Mouse (Mus musculus) limb, embryonic 15.5 days (tissue): Measurements from ENCODE around the gene 1700074P13Rik. TPM values are rescaled to one million over a fixed set of nuclear protein-coding genes. Genes with fewer than 3 reads are reported as not detected.
"Not testable (repeated sequence)": the region's sequence is repeated elsewhere in the genome, so short reads cannot be mapped to it uniquely, and the experiment has no call there.

Source experiments
- ATAC-seq: fragments of 200-750 bp; cut with Nextera tagmentation; 2 replicates; pipeline ENCODE4 v1.8.0; 2017; ENCODE audit warnings: low read depth, moderate TSS enrichment; ENCODE audit not compliant: insufficient number of reproducible peaks, low FRiP score, low TSS enrichment
- H3K27ac ChIP-seq: fragments of 300-500 bp; sonication (generic); 2 replicates; pipeline ENCODE4 v1.5.1; 2015; ENCODE audit warnings: moderate library complexity, mild to moderate bottlenecking, inconsistent platforms
- H3K27me3 ChIP-seq: fragments of 300-500 bp; sonication (generic); 2 replicates; pipeline ENCODE4 v1.6.1; 2015; ENCODE audit warnings: inconsistent platforms
- H3K36me3 ChIP-seq: fragments of 300-500 bp; sonication (generic); 2 replicates; pipeline ENCODE4 v1.6.1; 2015; ENCODE audit warnings: inconsistent platforms
- H3K4me1 ChIP-seq: fragments of 300-500 bp; sonication (generic); 2 replicates; pipeline ENCODE4 v1.6.1; 2015; ENCODE audit warnings: inconsistent platforms
- H3K4me2 ChIP-seq: fragments of 300-500 bp; sonication (generic); 2 replicates; pipeline ENCODE4 v1.6.1; 2015; ENCODE audit warnings: mild to moderate bottlenecking, inconsistent platforms
- H3K4me3 ChIP-seq: fragments of 300-500 bp; sonication (generic); 2 replicates; pipeline ENCODE4 v1.5.1; 2015; ENCODE audit warnings: mild to moderate bottlenecking, inconsistent platforms
- H3K9ac ChIP-seq: fragments of 300-500 bp; sonication (generic); 2 replicates; pipeline ENCODE4 v1.6.1; 2015; ENCODE audit warnings: inconsistent platforms
- H3K9me3 ChIP-seq: fragments of 300-500 bp; sonication (generic); 2 replicates; pipeline ENCODE4 v1.6.1; 2016; ENCODE audit warnings: inconsistent platforms
- WGBS: fragments of 180-500 bp; shearing (Covaris S2); methylation state at CpG from one replicate; pipeline ENCODE4 v1.1.7; 2015; 5-methylcytosine and 5-hydroxymethylcytosine counted together
- polyA plus RNA-seq: library from polyadenylated mRNA; unstranded; fragments of >200 nt; fragmentation: Nextera tagmentation; extraction: Ambion mirVana; gene quantifications from 2 replicates; pipeline ENCODE4 v1.2.1, GENCODE M21; 2015

1700074P13Rik gene
- not detected in 2 replicates for polyA plus RNA-seq

DNA sequence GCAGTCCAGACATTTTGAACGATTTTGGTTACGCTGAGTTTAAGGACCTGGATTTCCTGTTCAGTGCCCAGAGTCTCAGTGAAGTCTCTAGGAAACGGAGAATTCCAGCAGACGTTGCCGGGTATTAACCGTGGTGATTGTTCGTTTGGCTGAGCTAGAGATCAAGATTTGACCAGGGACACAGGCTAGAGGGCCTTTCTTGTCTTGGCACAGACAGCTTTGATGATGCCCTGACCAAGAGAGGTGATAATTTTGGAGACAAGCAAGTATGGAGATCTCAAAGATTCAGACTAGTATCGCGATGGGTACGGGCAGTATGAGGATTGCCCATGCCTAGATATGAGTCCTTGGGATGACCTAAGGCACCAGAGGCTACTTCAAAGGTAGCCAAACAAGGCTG, at the start of gene 1700074P13Rik:
Gene 1700074P13Rik (minus strand): TSS at position 101 of the 400 bp plus-strand sequence.
- H3K4me2 ChIP-seq: no peak within 1 kb of the TSS
- H3K9me3 ChIP-seq: no peaks in the 10 kb centered on the region
- H3K27me3 ChIP-seq: no peaks in the 10 kb centered on the region
- 89% methylated on average over 10 of the region's 10 CpGs for WGBS
- no peaks in the 10 kb centered on the region for H3K36me3 ChIP-seq
- no peak within 1 kb of the TSS for H3K4me3 ChIP-seq
- no peaks in the 10 kb centered on the region for H3K4me1 ChIP-seq
- no peak for ATAC-seq
- no peak within 1 kb of the TSS for H3K27ac ChIP-seq
- H3K9ac ChIP-seq: no peak within 1 kb of the TSS

DNA sequence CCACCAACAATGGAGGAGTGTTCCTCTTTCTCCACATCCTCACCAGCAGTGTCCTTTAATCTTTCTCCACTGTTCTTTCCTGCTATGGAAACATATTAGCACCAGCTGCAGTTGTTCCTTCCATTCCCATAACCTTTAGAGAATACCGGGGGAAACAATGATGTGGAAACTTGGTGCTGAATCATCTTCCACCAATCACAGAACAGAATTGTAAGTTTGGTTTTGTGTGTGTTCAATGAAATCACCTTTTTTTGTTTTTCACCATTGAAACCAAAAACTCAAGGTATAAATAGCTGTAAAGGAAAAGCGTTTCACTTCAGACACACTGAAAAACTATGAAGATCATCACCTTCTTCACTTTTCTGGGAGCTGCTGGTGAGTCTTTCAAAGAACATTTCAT, 24.1 kb upstream of the 1700074P13Rik start, which contains the start of gene 1810009J06Rik:
Gene 1810009J06Rik (plus strand): TSS at position 301 of the 400 bp plus-strand sequence.
- ATAC-seq, H3K27me3 ChIP-seq, H3K4me1 ChIP-seq, H3K4me2 ChIP-seq, H3K36me3 ChIP-seq, H3K9me3 ChIP-seq, H3K27ac ChIP-seq, H3K4me3 ChIP-seq, H3K9ac ChIP-seq: not testable (repeated sequence)
- WGBS: 90% methylated on average over 2 of the region's 2 CpGs

DNA sequence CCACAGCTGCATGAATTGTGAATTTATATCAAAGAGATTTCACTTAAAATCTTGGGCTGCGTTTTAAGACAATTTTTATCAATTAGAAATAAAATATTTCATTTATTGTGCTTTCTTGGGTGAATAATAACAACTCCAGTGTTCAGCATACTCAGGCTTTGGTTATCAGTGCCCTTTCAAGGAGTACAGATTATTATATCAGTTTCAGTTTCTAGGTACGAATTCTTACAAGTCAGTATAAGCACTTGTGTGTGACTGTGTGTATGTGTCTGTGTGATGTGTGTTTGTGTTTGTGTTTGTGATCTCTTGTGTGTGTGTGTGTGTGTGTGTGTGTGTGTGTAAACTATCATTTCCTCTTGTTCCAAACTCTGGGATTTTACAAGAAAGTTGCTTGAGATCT, 13.4 kb upstream of the 1700074P13Rik start:
- whole genome bisulfite sequencing: 52% methylated on average over 2 of the region's 2 CpGs
- Histone ChIP-seq H3K9ac (no peak overlapping the region), H3K27ac (no peak overlapping the region), H3K27me3 (no peaks in the 10 kb centered on the region), H3K36me3 (no peaks in the 10 kb centered on the region), H3K9me3 (no peaks in the 10 kb centered on the region), H3K4me1 (no peaks in the 10 kb centered on the region), H3K4me3 (no peak overlapping the region), H3K4me2 (no peak overlapping the region)
- no peak for ATAC-seq

DNA sequence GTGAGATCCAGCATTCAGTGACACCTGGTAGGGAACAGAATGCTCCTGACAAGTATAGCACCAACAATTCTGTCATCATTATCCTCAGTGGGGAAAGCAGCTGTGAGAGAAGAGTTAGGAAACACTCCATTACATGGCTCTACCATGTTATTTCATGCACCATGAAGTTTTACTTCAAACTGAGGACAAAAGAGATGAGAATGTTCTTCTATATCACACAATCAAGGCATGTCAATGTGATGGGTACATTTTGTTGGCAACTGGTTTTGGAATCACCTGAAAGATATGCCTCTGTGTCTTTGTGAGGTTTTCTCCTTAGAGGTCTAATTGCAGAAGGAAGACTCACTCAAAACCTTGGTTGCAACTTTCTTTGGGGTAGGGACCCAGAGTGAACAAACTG, 11.4 kb upstream of the 1700074P13Rik start, which contains the start of gene Gm4744:
Gene Gm4744 (minus strand): TSS at position 101 of the 400 bp plus-strand sequence.
- no peak within 1 kb of the TSS for H3K9ac ChIP-seq
- no peaks in the 10 kb centered on the region for H3K4me1 ChIP-seq
- H3K9me3 ChIP-seq: no peaks in the 10 kb centered on the region
- no peak for ATAC-seq
- no peaks in the 10 kb centered on the region for H3K27me3 ChIP-seq
- no peak within 1 kb of the TSS for H3K27ac ChIP-seq
- H3K4me3 ChIP-seq: no peak within 1 kb of the TSS
- H3K36me3 ChIP-seq: no peaks in the 10 kb centered on the region
- H3K4me2 ChIP-seq: no peak within 1 kb of the TSS

DNA sequence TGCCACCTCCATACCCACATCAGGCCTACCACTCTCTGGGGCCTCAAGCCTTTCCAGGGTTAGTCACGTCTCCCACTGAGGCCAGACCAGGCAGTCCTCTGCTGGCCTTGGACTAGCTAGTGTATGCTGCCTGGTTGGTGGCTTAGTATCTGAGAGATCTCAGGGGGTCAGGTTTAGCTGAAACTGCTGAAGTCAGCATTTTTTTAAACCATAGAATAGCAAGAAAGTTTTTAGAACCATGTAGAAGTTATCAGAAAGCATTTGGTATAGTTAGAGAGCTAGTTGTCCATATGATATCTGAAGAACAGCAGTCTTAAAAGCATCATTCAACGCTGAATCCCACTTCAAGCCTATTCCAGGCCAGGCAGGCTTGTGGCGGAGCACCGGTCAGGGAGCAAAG, 20.4 kb downstream of the 1700074P13Rik start:
- WGBS: 77% methylated on average over 4 of the region's 4 CpGs
- Histone ChIP-seq H3K4me2 (no peak overlapping the region), H3K9me3 (no peaks in the 10 kb centered on the region), H3K27me3 (no peaks in the 10 kb centered on the region), H3K27ac (no peak overlapping the region), H3K9ac (no peak overlapping the region), H3K4me1 (no peaks in the 10 kb centered on the region), H3K36me3 (no peaks in the 10 kb centered on the region), H3K4me3 (no peak overlapping the region)
- ATAC-seq: no peak

DNA sequence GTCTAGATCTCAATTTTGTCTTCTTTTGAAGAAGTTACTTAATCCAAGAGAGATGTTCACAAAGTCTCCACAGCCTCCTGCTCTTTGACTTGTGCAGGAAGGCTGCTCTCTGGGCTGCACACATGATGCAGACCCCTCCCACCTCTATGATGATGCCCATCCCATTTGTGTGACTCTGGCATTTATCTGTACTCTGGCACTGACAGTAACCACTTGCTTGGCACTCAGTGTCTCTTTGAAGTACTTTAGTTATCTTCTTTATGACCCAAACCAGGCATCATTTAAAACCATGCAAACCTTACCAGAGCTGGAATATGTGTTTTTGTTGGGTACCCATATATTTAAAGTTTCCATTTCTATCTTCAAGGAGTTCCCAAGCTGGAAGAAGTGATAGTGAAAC, 40.1 kb downstream of the 1700074P13Rik start, which contains the start of gene Prss58:
Gene Prss58 (minus strand): TSS at position 101 of the 400 bp plus-strand sequence.
- H3K9me3 ChIP-seq: no peaks in the 10 kb centered on the region
- no peak within 1 kb of the TSS for H3K9ac ChIP-seq
- no peaks in the 10 kb centered on the region for H3K27me3 ChIP-seq
- ATAC-seq: no peak
- H3K4me2 ChIP-seq: no peak within 1 kb of the TSS
- H3K4me3 ChIP-seq: no peak within 1 kb of the TSS
- no peaks in the 10 kb centered on the region for H3K36me3 ChIP-seq
- H3K27ac ChIP-seq: no peak within 1 kb of the TSS
- no peaks in the 10 kb centered on the region for H3K4me1 ChIP-seq

DNA sequence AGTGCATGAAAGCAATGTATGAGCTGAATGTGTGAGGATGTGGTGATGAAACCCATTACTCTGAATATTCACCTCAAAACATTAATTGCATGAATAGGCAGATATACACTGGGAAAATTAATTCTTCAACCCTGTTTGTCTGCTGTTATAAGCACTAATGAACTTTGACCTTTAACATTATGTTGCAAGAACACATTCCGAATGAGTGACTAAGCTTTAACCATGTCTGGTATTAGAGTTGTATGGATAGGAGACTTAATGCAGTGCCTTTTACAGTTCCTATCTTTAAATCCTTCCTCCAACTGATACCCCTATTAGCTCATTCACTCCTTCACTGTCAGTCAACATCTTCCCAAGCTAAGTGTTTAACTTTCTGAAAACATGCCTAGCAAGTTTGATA, 45.6 kb downstream of the 1700074P13Rik start:
- 80% methylated on average over 1 of the region's 1 CpGs for WGBS
- no peak overlapping the region for H3K4me2 ChIP-seq

DNA sequence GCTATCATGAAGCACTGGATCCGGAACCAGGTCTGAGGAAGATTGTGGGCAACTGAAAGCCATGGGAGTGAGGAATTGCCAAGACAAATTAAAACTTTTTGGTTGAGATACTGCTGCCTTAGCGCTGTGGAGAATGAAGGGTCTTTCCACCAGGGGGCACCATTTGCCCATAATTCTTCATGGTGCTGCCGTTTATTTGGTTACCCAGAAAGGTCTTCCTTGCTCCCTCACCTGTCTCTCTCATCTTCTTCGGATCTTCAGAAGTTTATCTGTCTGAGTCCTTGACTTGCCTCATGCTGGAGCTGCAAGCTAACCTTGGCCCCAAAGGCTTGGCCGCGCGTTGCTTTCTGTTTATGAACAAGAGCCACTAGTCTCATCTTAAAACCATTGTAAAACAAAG, 46.8 kb downstream of the 1700074P13Rik start:
- Histone ChIP-seq H3K4me1 (no peaks in the 10 kb centered on the region), H3K27me3 (no peaks in the 10 kb centered on the region), H3K27ac (no peak overlapping the region), H3K4me3 (no peak overlapping the region), H3K9me3 (no peaks in the 10 kb centered on the region), H3K36me3 (no peaks in the 10 kb centered on the region), H3K9ac (no peak overlapping the region), H3K4me2 (no peak overlapping the region)
- no peak for ATAC-seq
- WGBS: 47% methylated on average over 7 of the region's 7 CpGs

More for the DNA sequence above, 45.6 kb downstream of the 1700074P13Rik start:
- H3K4me3 ChIP-seq: no peak overlapping the region
- no peak for ATAC-seq
- no peaks in the 10 kb centered on the region for H3K4me1 ChIP-seq
- H3K27me3 ChIP-seq: no peaks in the 10 kb centered on the region
- no peak overlapping the region for H3K27ac ChIP-seq
- H3K9ac ChIP-seq: no peak overlapping the region
- no peaks in the 10 kb centered on the region for H3K36me3 ChIP-seq
- H3K9me3 ChIP-seq: no peaks in the 10 kb centered on the region

DNA sequence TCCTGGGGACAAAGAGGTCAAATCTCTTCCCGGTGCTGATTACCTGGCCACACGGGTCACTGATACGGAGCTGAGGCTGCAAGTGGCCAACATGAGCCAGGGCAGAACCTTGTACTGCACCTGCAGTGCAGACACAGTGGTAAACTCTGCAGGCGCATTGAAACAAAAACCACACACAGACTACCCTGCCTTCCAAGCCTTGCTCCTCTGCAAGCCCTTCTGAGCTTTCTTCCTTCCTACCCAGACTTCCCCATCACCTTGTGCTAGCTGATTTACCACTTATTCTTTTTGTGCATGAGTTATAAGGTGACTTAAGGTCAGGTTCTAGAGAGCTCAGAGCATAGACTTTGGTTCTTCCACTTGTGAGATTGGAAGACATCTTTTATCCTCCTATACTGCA, 48.6 kb downstream of the 1700074P13Rik start:
- 75% methylated on average over 4 of the region's 4 CpGs for WGBS
- no peak overlapping the region for H3K27ac ChIP-seq
- H3K27me3 ChIP-seq: no peaks in the 10 kb centered on the region
- no peak overlapping the region for H3K4me2 ChIP-seq
- H3K9ac ChIP-seq: no peak overlapping the region
- no peaks in the 10 kb centered on the region for H3K36me3 ChIP-seq
- ATAC-seq: no peak
- no peaks in the 10 kb centered on the region for H3K9me3 ChIP-seq
- H3K4me1 ChIP-seq: no peaks in the 10 kb centered on the region
- no peak overlapping the region for H3K4me3 ChIP-seq

DNA sequence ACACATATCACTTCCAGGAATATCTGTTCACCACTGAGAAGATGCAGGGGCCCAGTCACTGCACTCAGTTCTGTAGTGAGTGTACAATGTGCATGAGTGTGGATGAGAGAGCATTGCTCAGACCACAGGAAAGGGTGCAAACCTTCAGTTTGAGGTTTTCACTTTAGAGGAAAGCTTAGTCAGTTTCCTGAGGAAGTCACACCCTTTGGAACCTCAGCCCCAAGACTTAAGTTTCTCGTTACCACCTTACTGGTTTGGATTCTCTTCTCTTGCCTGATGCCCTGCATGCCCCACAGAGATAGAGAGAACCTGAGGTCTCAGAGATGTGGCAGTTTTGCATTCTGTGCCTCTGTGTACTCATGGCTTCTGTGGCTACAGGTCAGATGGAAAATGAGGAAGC, 49.4 kb downstream of the 1700074P13Rik start:
- WGBS: 48% methylated on average over 1 of the region's 1 CpGs
- H3K4me1 ChIP-seq: no peaks in the 10 kb centered on the region
- ATAC-seq: no peak

DNA sequence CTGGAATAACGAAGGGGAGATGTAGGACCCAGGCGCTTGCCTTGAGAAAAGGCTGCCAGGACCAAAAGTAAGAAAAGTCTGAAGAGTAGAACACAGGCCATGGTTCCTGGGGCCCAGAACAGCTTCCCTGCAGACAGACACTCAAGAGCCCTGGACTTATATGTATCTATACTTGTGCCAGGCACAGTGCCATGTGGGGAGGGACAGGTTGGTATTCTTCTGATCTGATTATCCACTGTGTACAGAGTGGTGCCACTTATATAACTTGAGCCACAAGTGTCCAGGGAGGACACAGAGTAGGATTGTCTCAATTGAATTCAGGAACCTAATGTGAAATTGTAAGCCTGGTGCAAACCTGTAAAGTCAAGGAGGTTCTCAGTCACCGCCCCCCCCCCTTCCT, 53.0 kb downstream of the 1700074P13Rik start, which contains the start of gene Moxd2:
Gene Moxd2 (minus strand): TSS at position 101 of the 400 bp plus-strand sequence.
- H3K36me3 ChIP-seq: no peaks in the 10 kb centered on the region
- H3K9ac ChIP-seq: no peak within 1 kb of the TSS
- 87% methylated on average over 3 of the region's 3 CpGs for WGBS
- no peak for ATAC-seq
- H3K9me3 ChIP-seq: no peaks in the 10 kb centered on the region
- no peak within 1 kb of the TSS for H3K27ac ChIP-seq
- H3K4me1 ChIP-seq: no peaks in the 10 kb centered on the region
- H3K4me3 ChIP-seq: no peak within 1 kb of the TSS
- no peak within 1 kb of the TSS for H3K4me2 ChIP-seq
- no peaks in the 10 kb centered on the region for H3K27me3 ChIP-seq

More for the DNA sequence above, 49.4 kb downstream of the 1700074P13Rik start:
- Histone ChIP-seq H3K36me3 (no peaks in the 10 kb centered on the region), H3K4me2 (no peak overlapping the region), H3K4me3 (no peak overlapping the region), H3K27me3 (no peaks in the 10 kb centered on the region), H3K9ac (no peak overlapping the region), H3K9me3 (no peaks in the 10 kb centered on the region), H3K27ac (no peak overlapping the region)
